Mouse (Mus musculus): ENCODE measurements around the gene Mlh1. TPM values are rescaled to one million over a fixed set of nuclear protein-coding genes. Genes with fewer than 3 reads are reported as not detected.

Mlh1 gene
- polyA plus RNA-seq, 1 experiment from 2014 or later = 30.0 TPM

DNA sequence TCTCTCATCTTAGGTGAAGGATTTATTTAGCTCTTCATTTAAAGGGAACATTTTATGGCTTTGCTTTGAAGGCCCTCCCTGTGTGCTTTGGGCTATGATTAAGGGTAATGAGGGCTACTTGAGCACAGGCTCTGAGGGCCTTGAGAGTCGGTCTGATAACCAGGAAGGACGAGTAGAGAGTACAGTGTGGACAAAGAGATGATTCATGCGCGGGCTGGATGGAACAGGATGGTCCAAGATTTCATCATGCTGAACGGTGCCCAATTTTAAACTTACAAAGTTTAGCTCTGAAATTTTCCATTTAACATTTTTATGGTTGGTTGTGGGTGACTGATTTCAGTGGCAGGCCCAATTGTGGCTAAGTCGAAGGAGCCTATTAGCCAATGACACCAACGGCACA is 34.6 kb upstream of the Mlh1 start:
- H3K36me3 ChIP-seq (ENCODE audit: control insufficient read depth, insufficient read depth) = no peaks in the 10 kb centered on the region
- peaks cover 18% of the 10 kb centered on the region for H3K27me3 ChIP-seq (replicated peaks; ENCODE audit: control insufficient read depth, insufficient read depth, low read length)
- no peak overlapping the region for H3K9ac ChIP-seq (replicated peaks; ENCODE audit: low read depth, low read length)
- H3K4me1 ChIP-seq (replicated peaks; ENCODE audit: control insufficient read depth, insufficient read depth, low read length) = no peaks in the 10 kb centered on the region
- H3K27ac ChIP-seq (ENCODE audit: low read length) = no peak overlapping the region
- H3K4me2 ChIP-seq (ENCODE audit: low read length) = no peak overlapping the region
- no peak for ATAC-seq
- H3K4me3 ChIP-seq (replicated peaks; ENCODE audit: low read length) = no peak overlapping the region
- H3K9me3 ChIP-seq (ENCODE audit: control insufficient read depth, low read length) = no peaks in the 10 kb centered on the region; the same call in 1 of the 2 replicates
- 86% methylated on average over 7 of the region's 7 CpGs for WGBS

DNA sequence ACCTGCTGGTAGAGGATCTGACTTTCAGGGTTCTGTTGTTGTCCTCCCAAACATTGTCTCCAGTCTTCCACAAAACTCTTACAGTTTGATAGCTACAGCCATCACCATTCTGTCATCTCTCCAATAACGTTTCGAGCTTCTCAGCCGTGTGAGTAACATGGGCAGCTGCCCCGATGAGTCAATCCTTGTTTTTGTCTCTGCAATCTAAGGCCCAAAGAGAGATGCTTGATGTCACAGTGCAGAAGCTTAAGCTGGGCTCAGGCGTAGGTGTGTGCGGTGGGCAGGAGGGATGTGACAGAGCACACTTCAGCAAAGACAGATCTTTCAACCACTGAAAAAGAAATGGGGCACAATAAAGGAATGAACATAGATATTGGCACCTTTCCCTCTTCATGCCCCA is 32.4 kb upstream of the Mlh1 start:
- Histone ChIP-seq H3K27me3 (replicated peaks; ENCODE audit: control insufficient read depth, insufficient read depth, low read length) (no peaks in the 10 kb centered on the region), H3K4me1 (replicated peaks; ENCODE audit: control insufficient read depth, insufficient read depth, low read length) (no peaks in the 10 kb centered on the region), H3K9ac (replicated peaks; ENCODE audit: low read depth, low read length) (no peak overlapping the region), H3K9me3 (ENCODE audit: control insufficient read depth, low read length) (no peaks in the 10 kb centered on the region), H3K36me3 (ENCODE audit: control insufficient read depth, insufficient read depth) (no peaks in the 10 kb centered on the region), H3K4me2 (ENCODE audit: low read length) (no peak overlapping the region), H3K27ac (ENCODE audit: low read length) (no peak overlapping the region), H3K4me3 (replicated peaks; ENCODE audit: low read length) (no peak overlapping the region)
- 94% methylated on average over 6 of the region's 6 CpGs for WGBS
- ATAC-seq = no peak

DNA sequence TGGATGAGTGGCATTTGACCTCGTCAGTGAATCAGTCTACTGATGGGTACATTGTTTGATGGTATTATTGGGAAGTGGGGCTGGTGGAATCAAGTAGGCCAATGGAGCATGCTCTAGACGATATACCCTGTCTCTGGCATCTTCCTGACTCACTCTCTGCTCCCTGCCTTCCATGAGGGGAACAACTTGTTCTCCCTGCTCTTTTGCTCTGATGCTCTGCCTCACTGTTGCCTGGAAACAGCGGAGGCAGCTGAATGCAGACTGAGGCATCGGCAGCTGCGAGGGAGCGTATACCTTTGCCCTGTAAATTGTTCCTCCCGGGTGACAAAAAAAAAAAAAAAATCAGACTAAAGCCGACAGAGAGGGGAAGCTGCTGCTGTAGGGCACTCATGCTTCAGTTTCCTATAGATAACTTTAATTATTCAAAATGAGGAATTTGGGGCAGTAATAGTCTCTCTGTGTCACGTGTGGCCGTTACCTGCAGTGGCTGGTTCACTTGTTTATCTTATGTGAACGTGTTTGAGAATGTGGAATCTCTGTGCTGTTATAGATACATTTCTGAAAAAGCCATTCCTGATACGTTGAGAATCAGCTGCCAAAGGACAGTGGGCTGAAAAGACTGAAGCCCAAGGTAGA is 30.7 kb upstream of the Mlh1 start:
- ATAC-seq = no peak
- Histone ChIP-seq H3K36me3 (ENCODE audit: control insufficient read depth, insufficient read depth) (no peaks in the 10 kb centered on the region), H3K27ac (ENCODE audit: low read length) (no peak overlapping the region), H3K9me3 (ENCODE audit: control insufficient read depth, low read length) (no peaks in the 10 kb centered on the region), H3K4me3 (replicated peaks; ENCODE audit: low read length) (no peak overlapping the region), H3K4me1 (replicated peaks; ENCODE audit: control insufficient read depth, insufficient read depth, low read length) (no peaks in the 10 kb centered on the region), H3K27me3 (replicated peaks; ENCODE audit: control insufficient read depth, insufficient read depth, low read length) (no peaks in the 10 kb centered on the region), H3K4me2 (ENCODE audit: low read length) (no peak overlapping the region), H3K9ac (replicated peaks; ENCODE audit: low read depth, low read length) (no peak overlapping the region)
- 53% methylated on average over 12 of the region's 12 CpGs for WGBS

DNA sequence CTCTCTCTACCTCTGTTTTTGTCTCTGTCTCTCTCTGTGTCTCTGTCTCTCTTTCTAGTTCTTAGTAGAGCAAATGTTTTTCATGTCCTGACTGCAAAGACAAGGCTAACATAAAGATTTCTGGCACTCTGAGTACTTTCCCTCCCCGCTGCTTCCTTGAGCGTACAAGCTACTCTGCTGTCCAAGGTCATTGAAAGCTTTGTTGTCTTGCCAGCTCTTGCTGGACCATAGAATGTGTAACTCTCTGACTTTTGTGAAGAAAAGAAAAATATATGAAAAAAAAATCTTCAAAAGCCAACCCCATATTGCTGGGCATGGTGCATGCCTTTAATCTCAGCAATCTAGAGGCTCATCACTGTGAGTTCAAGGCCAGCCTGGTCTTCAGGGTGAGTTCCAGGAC is 27.0 kb upstream of the Mlh1 start:
- H3K9me3 ChIP-seq (ENCODE audit: control insufficient read depth, low read length) = no peaks in the 10 kb centered on the region
- no peaks in the 10 kb centered on the region for H3K4me1 ChIP-seq (replicated peaks; ENCODE audit: control insufficient read depth, insufficient read depth, low read length)
- H3K36me3 ChIP-seq (ENCODE audit: control insufficient read depth, insufficient read depth) = no peaks in the 10 kb centered on the region
- H3K27ac ChIP-seq (ENCODE audit: low read length) = no peak overlapping the region
- no peak overlapping the region for H3K4me2 ChIP-seq (ENCODE audit: low read length)
- no peak for ATAC-seq
- H3K4me3 ChIP-seq (replicated peaks; ENCODE audit: low read length) = no peak overlapping the region
- H3K27me3 ChIP-seq (replicated peaks; ENCODE audit: control insufficient read depth, insufficient read depth, low read length) = no peaks in the 10 kb centered on the region
- no peak overlapping the region for H3K9ac ChIP-seq (replicated peaks; ENCODE audit: low read depth, low read length)
- 87% methylated on average over 2 of the region's 2 CpGs for WGBS

DNA sequence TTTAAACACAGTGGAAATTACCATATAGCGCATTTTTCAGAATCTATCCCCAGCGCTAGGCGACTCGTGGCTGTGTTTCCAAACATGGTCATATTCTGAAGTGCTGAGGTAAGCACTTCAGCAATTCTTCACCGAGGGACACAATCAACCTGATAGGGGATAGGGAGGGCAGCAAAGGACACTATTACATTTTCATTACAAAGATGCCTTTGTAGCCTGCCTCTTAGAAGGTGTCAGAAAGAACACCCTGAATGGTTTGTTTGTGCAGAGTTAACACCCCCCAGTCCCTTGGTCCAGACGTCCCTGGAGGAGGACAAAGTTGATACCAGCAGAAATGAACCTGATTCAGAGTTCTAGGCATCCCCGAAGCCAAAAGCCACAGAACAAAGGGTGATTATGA is 24.8 kb upstream of the Mlh1 start:
- H3K4me1 ChIP-seq (replicated peaks; ENCODE audit: control insufficient read depth, insufficient read depth, low read length) = no peaks in the 10 kb centered on the region
- no peak overlapping the region for H3K4me3 ChIP-seq (replicated peaks; ENCODE audit: low read length)
- H3K36me3 ChIP-seq (ENCODE audit: control insufficient read depth, insufficient read depth) = no peaks in the 10 kb centered on the region
- no peak for ATAC-seq
- no peak overlapping the region for H3K9ac ChIP-seq (replicated peaks; ENCODE audit: low read depth, low read length)
- H3K9me3 ChIP-seq (ENCODE audit: control insufficient read depth, low read length) = no peaks in the 10 kb centered on the region
- 73% methylated on average over 7 of the region's 7 CpGs for WGBS
- no peak overlapping the region for H3K4me2 ChIP-seq (ENCODE audit: low read length)
- H3K27me3 ChIP-seq (replicated peaks; ENCODE audit: control insufficient read depth, insufficient read depth, low read length) = no peaks in the 10 kb centered on the region
- no peak overlapping the region for H3K27ac ChIP-seq (ENCODE audit: low read length)

DNA sequence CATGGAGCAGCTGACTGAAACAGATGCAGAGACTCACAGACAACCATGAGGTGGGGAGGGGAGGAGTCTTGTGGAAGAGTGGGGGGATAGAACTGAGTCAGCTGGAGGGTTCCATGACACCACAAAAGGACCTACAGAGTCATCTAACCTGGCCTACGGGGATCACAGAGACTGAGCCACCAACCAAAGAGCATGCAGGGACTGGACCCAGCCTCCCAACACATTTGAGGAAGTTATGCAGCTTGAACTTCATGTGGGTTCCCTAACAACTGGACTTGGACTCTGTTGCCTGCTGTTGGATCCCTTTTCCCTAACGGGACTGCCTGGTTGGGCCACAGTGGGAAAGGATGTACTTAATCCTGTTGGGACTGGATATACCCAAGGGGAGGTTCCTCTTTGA is 23.7 kb upstream of the Mlh1 start:
- Histone ChIP-seq H3K27me3 (replicated peaks; ENCODE audit: control insufficient read depth, insufficient read depth, low read length) (no peaks in the 10 kb centered on the region), H3K9ac (replicated peaks; ENCODE audit: low read depth, low read length) (no peak overlapping the region), H3K4me1 (replicated peaks; ENCODE audit: control insufficient read depth, insufficient read depth, low read length) (no peaks in the 10 kb centered on the region), H3K27ac (ENCODE audit: low read length) (no peak overlapping the region), H3K4me3 (replicated peaks; ENCODE audit: low read length) (no peak overlapping the region), H3K36me3 (ENCODE audit: control insufficient read depth, insufficient read depth) (no peaks in the 10 kb centered on the region), H3K9me3 (ENCODE audit: control insufficient read depth, low read length) (no peaks in the 10 kb centered on the region), H3K4me2 (ENCODE audit: low read length) (no peak overlapping the region)
- ATAC-seq = no peak
- WGBS = 65% methylated on average over 2 of the region's 2 CpGs

DNA sequence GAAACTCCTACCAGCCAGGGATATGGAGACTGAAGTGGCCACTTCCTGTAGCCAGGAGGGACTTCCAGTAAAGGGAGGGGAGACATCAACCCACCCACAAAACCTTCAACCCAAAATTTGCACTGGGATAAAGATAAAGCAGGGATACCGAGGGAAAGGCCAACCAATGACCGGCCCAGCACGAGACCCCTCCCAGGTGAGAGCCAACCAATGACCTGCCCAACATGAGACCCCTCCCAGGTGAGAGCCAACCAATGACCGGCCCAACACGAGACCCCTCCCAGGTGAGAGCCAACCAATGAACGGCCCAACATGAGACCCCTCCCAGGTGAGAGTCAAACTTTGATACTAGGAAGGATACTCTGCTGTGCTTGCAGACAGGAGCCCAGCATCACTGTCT is 23.3 kb upstream of the Mlh1 start:
- no peaks in the 10 kb centered on the region for H3K9me3 ChIP-seq (ENCODE audit: control insufficient read depth, low read length)

DNA sequence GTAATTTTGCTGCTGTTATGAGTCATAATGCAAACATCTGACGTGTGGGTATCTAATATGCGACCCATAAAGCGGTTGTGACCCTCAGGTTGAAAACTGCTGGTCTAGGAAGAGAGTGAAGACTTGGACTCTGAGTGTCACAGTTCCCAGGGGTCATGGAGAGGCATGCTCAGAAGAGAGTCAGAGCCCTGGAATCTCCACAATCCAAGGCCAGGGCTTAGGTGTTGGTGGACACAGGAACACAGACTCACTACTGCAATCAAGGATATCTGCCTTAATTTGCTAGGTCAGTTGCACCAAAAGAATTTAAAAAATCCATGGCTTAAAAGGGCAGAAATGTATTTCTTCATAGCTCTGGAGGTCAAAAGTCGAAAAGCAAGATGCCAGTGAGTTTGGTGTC is 21.6 kb upstream of the Mlh1 start:
- 88% methylated on average over 4 of the region's 4 CpGs for WGBS
- Histone ChIP-seq H3K4me1 (replicated peaks; ENCODE audit: control insufficient read depth, insufficient read depth, low read length) (peaks cover 4% of the 10 kb centered on the region; the same call in 1 of the 2 replicates), H3K27ac (ENCODE audit: low read length) (no peak overlapping the region), H3K9me3 (ENCODE audit: control insufficient read depth, low read length) (no peaks in the 10 kb centered on the region), H3K9ac (replicated peaks; ENCODE audit: low read depth, low read length) (no peak overlapping the region), H3K4me2 (ENCODE audit: low read length) (no peak overlapping the region), H3K4me3 (replicated peaks; ENCODE audit: low read length) (no peak overlapping the region), H3K36me3 (ENCODE audit: control insufficient read depth, insufficient read depth) (no peaks in the 10 kb centered on the region), H3K27me3 (replicated peaks; ENCODE audit: control insufficient read depth, insufficient read depth, low read length) (no peaks in the 10 kb centered on the region)
- no peak for ATAC-seq

More for the DNA sequence above, 23.3 kb upstream of the Mlh1 start:
- Histone ChIP-seq H3K4me1 (replicated peaks; ENCODE audit: control insufficient read depth, insufficient read depth, low read length) (no peaks in the 10 kb centered on the region), H3K4me3 (replicated peaks; ENCODE audit: low read length) (no peak overlapping the region), H3K27ac (ENCODE audit: low read length) (no peak overlapping the region), H3K36me3 (ENCODE audit: control insufficient read depth, insufficient read depth) (no peaks in the 10 kb centered on the region), H3K27me3 (replicated peaks; ENCODE audit: control insufficient read depth, insufficient read depth, low read length) (no peaks in the 10 kb centered on the region), H3K9ac (replicated peaks; ENCODE audit: low read depth, low read length) (no peak overlapping the region), H3K4me2 (ENCODE audit: low read length) (no peak overlapping the region)
- ATAC-seq = no peak
- WGBS = 95% methylated on average over 6 of the region's 6 CpGs

DNA sequence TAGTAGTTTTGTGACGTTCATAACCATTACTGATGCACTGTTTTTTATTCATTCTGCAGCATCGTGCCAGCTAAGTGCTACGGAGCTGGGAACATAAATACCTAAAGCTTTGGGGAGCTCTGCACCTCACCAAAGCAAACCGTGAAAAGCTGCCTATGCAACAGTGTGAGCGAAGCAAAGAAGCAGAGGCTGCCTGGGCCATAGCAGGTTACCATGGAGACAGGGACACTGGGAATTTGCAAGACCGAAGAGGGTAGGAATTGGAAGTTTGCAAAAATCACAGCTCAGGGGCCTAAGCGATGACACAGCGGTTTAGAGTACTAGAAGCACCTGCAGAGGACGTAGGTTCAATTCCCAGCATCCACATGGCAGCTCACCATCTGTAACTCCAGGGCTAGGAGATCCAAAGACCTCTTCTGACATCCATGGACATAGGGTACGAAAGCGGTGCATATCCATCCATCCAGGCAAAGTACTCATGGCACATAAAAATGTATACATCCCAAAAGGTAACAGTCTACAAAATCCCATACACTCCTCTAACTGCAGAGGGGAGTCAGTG is 19.0 kb upstream of the Mlh1 start:
- no peak overlapping the region for H3K4me3 ChIP-seq (replicated peaks; ENCODE audit: low read length)
- no peak for ATAC-seq

More for the DNA sequence above, 19.0 kb upstream of the Mlh1 start:
- 67% methylated on average over 11 of the region's 11 CpGs for WGBS
- Histone ChIP-seq H3K4me2 (ENCODE audit: low read length) (no peak overlapping the region), H3K27me3 (replicated peaks; ENCODE audit: control insufficient read depth, insufficient read depth, low read length) (no peaks in the 10 kb centered on the region), H3K4me1 (replicated peaks; ENCODE audit: control insufficient read depth, insufficient read depth, low read length) (peaks cover 5% of the 10 kb centered on the region), H3K9me3 (ENCODE audit: control insufficient read depth, low read length) (no peaks in the 10 kb centered on the region), H3K36me3 (ENCODE audit: control insufficient read depth, insufficient read depth) (no peaks in the 10 kb centered on the region), H3K9ac (replicated peaks; ENCODE audit: low read depth, low read length) (no peak overlapping the region), H3K27ac (ENCODE audit: low read length) (no peak overlapping the region)
